Mouse (Mus musculus): ENCODE data around the gene H2-DMa. TPM values are rescaled to one million over a fixed set of nuclear protein-coding genes. Genes with fewer than 3 reads are reported as not detected.

H2-DMa gene
- polyA plus RNA-seq, 1 experiment from 2014 or later = 5.5 TPM

DNA sequence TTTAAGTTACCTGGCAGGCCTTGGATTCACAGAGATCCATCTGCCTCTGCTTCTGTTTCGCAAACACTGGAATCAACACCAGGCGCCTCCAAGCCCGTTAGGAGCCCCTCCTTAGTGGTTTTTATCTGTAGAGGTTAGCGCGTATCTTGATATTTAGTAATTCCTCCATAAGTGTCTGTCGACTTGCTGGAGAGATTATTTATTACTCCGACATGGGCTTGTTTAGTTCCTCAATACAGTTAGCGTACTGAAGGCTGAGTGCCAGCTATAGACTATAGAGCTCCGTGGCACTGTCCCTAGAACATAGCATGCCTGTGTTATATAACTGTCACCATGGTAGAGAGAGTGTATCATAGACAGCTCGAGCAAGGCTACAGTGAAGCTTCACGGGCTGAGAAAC is 31.2 kb upstream of the H2-DMa start:
- Histone ChIP-seq H3K9me3 (replicated peaks; ENCODE audit: control insufficient read depth, low read length) (no peaks in the 10 kb centered on the region), H3K4me2 (ENCODE audit: low read depth, low read length) (no peak overlapping the region), H3K9ac (ENCODE audit: low read depth, low read length) (no peak overlapping the region), H3K27ac (ENCODE audit: low read length) (no peak overlapping the region), H3K4me1 (ENCODE audit: control insufficient read depth, low read depth, low read length) (no peaks in the 10 kb centered on the region), H3K36me3 (ENCODE audit: control insufficient read depth, insufficient read depth) (no peaks in the 10 kb centered on the region), H3K27me3 (ENCODE audit: control insufficient read depth, insufficient read depth, low read depth, low read length) (no peaks in the 10 kb centered on the region), H3K4me3 (ENCODE audit: low read depth, low read length) (no peak overlapping the region)
- no peak for ATAC-seq (ENCODE audit: low read depth)
- 51% methylated on average over 11 of the region's 11 CpGs for WGBS (ENCODE audit: insufficient replicate concordance)

DNA sequence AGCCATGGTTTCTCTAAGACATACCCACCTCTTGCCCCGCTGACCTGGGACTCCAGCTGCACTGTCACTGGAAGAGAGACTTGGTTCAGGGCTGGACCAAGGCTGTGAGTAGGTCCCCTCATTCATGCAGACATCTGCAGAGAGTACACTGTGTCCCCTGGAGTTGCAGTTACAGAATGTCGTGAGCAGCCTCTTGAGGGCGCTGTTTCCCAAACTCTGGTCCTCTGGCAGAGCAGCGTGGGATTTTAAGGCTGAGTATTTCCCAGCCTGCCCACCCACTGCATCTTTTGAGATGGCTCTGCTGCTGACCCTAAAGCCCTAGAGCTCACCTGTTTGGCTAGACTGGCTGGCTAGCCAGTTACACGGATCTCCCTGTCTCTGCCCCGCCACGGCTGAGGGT is 28.4 kb upstream of the H2-DMa start:
- no peak overlapping the region for H3K4me2 ChIP-seq (ENCODE audit: low read depth, low read length)
- WGBS (ENCODE audit: insufficient replicate concordance) = 48% methylated on average over 7 of the region's 7 CpGs

DNA sequence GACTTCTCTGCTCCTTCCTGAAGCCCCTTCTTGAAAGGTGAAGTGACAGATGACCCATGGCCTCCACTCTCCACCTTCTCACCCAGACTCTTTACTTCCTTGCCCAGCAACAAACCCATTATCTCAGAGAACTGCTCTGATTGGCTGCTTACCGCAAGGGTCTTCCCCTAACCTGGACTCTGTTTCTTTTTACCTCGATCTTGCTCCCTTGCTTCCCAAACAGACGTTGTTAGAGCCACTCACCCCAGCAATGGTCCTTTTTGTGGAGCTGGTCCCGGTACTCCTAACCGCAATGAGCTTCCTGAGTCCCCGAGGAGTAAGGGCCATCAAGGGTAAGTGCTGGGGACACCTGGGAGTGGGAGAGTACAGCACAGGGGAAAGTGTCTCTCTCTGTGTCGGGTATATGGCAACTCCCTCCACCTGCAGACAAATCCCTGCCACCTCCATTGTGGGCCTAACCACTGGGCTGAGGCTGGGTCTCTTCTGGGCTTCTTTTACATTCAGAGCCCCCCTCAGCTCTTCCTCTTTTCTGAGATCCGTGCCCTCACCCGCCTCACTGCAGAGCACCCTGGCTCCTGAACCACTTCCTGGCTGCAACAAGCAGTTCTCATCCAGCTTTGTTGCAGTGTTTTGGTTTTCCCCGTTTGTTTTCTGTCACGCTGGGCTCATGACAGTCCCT is 27.0 kb upstream of the H2-DMa start, which contains the start of gene H2-Oa:
TSS of gene H2-Oa (plus strand) at position 144 of the 679 bp plus-strand sequence.
- no peaks in the 10 kb centered on the region for H3K27me3 ChIP-seq (ENCODE audit: control insufficient read depth, insufficient read depth, low read depth, low read length)
- ATAC-seq (ENCODE audit: low read depth) = no peak
- H3K9me3 ChIP-seq (replicated peaks; ENCODE audit: control insufficient read depth, low read length) = no peaks in the 10 kb centered on the region
- H3K4me3 ChIP-seq (ENCODE audit: low read depth, low read length) = no peak within 1 kb of the TSS
- H3K4me1 ChIP-seq (ENCODE audit: control insufficient read depth, low read depth, low read length) = no peaks in the 10 kb centered on the region; the same call in 1 of the 2 replicates
- 9% methylated on average over 11 of the region's 11 CpGs for WGBS (ENCODE audit: insufficient replicate concordance)
- H3K36me3 ChIP-seq (ENCODE audit: control insufficient read depth, insufficient read depth) = no peaks in the 10 kb centered on the region
- H3K9ac ChIP-seq (ENCODE audit: low read depth, low read length) = no peak within 1 kb of the TSS
- H3K27ac ChIP-seq (ENCODE audit: low read length) = no peak within 1 kb of the TSS
- H3K4me2 ChIP-seq (ENCODE audit: low read depth, low read length) = no peak within 1 kb of the TSS

More for the DNA sequence above, 28.4 kb upstream of the H2-DMa start:
- no peaks in the 10 kb centered on the region for H3K9me3 ChIP-seq (replicated peaks; ENCODE audit: control insufficient read depth, low read length)
- no peaks in the 10 kb centered on the region for H3K27me3 ChIP-seq (ENCODE audit: control insufficient read depth, insufficient read depth, low read depth, low read length)
- no peaks in the 10 kb centered on the region; the same call in 1 of the 2 replicates for H3K4me1 ChIP-seq (ENCODE audit: control insufficient read depth, low read depth, low read length)
- H3K27ac ChIP-seq (ENCODE audit: low read length) = no peak overlapping the region
- H3K36me3 ChIP-seq (ENCODE audit: control insufficient read depth, insufficient read depth) = no peaks in the 10 kb centered on the region
- H3K9ac ChIP-seq (ENCODE audit: low read depth, low read length) = no peak overlapping the region
- ATAC-seq (ENCODE audit: low read depth) = no peak
- H3K4me3 ChIP-seq (ENCODE audit: low read depth, low read length) = no peak overlapping the region

- WGBS (ENCODE audit: insufficient replicate concordance) = 37% methylated on average over 7 of the region's 7 CpGs
- no peaks in the 10 kb centered on the region for H3K36me3 ChIP-seq (ENCODE audit: control insufficient read depth, insufficient read depth)
- no peak overlapping the region for H3K4me2 ChIP-seq (ENCODE audit: low read depth, low read length)
- H3K4me3 ChIP-seq (ENCODE audit: low read depth, low read length) = no peak overlapping the region
- H3K9ac ChIP-seq (ENCODE audit: low read depth, low read length) = no peak overlapping the region
- no peak for ATAC-seq (ENCODE audit: low read depth)
- no peaks in the 10 kb centered on the region for H3K27me3 ChIP-seq (ENCODE audit: control insufficient read depth, insufficient read depth, low read depth, low read length)
- no peaks in the 10 kb centered on the region for H3K9me3 ChIP-seq (replicated peaks; ENCODE audit: control insufficient read depth, low read length)
- no peaks in the 10 kb centered on the region; the same call in 1 of the 2 replicates for H3K4me1 ChIP-seq (ENCODE audit: control insufficient read depth, low read depth, low read length)
- H3K27ac ChIP-seq (ENCODE audit: low read length) = no peak overlapping the region
These were observed 26.0 kb upstream of the H2-DMa start for GRCm38 (mm10) chr17:34093199-34093874.

GRCm38 (mm10) chr17:34094283-34095035 is 24.9 kb upstream of the H2-DMa start:
- no peaks in the 10 kb centered on the region for H3K36me3 ChIP-seq (ENCODE audit: control insufficient read depth, insufficient read depth)
- no peak for ATAC-seq (ENCODE audit: low read depth)
- no peak overlapping the region for H3K4me2 ChIP-seq (ENCODE audit: low read depth, low read length)
- no peaks in the 10 kb centered on the region for H3K27me3 ChIP-seq (ENCODE audit: control insufficient read depth, insufficient read depth, low read depth, low read length)
- H3K9me3 ChIP-seq (replicated peaks; ENCODE audit: control insufficient read depth, low read length) = no peaks in the 10 kb centered on the region
- no peak overlapping the region for H3K9ac ChIP-seq (ENCODE audit: low read depth, low read length)
- WGBS (ENCODE audit: insufficient replicate concordance) = 60% methylated on average over 27 of the region's 27 CpGs
- no peaks in the 10 kb centered on the region; the same call in 1 of the 2 replicates for H3K4me1 ChIP-seq (ENCODE audit: control insufficient read depth, low read depth, low read length)
- no peak overlapping the region for H3K4me3 ChIP-seq (ENCODE audit: low read depth, low read length)
- no peak overlapping the region for H3K27ac ChIP-seq (ENCODE audit: low read length)

DNA sequence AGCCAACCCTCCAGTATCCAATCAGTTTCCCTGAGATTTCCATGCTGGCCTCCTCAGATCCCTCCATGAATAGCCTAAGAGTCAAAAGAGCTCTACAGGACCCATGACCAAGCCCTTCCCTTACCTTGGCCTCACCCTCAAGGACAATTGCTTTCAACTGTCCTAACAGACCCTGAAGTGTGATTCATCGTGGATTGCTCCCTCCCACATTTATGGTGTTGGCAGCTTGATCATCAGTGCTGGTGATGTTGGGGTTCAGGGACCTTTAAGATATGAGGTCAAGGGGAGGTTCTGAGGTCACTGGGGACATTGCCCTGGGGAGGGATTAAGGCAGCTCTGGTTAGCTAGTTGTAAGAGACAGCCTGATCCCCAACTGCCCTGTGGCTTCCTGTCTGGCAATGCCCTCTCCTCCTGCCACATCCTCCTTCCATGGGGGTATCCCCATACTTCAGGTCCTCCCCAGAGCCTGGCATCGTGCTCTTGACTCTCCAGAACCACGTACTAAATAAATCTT is 22.8 kb upstream of the H2-DMa start:
- Histone ChIP-seq H3K4me1 (ENCODE audit: control insufficient read depth, low read depth, low read length) (peaks cover under 1% of the 10 kb centered on the region; the same call in 1 of the 2 replicates), H3K9ac (ENCODE audit: low read depth, low read length) (no peak overlapping the region), H3K9me3 (replicated peaks; ENCODE audit: control insufficient read depth, low read length) (no peaks in the 10 kb centered on the region), H3K27me3 (ENCODE audit: control insufficient read depth, insufficient read depth, low read depth, low read length) (no peaks in the 10 kb centered on the region; the same call in 1 of the 2 replicates), H3K4me2 (ENCODE audit: low read depth, low read length) (no peak overlapping the region), H3K4me3 (ENCODE audit: low read depth, low read length) (no peak overlapping the region), H3K27ac (ENCODE audit: low read length) (no peak overlapping the region), H3K36me3 (ENCODE audit: control insufficient read depth, insufficient read depth) (no peaks in the 10 kb centered on the region)
- 36% methylated on average over 3 of the region's 3 CpGs for WGBS (ENCODE audit: insufficient replicate concordance)
- no peak for ATAC-seq (ENCODE audit: low read depth)

DNA sequence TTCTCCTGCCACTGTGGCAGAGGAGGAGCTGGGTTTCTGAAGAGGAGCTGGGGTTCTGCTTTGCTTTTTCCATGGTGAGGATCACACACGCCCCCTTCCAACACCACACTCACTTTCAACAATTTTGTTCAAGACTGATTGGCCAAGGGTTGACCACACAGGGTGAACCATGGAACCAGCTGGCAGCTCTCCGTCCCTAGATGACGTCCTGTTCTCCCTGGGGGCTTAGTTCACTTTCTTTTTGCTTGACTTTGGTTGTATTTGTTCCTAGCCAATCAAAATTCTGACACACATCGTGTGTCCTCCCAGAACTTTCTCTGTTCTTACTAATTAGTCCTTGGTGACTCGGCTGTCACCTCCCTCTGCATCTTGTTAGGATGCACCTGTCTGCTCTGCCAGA is 22.1 kb upstream of the H2-DMa start:
- no peak overlapping the region for H3K4me2 ChIP-seq (ENCODE audit: low read depth, low read length)
- H3K4me1 ChIP-seq (ENCODE audit: control insufficient read depth, low read depth, low read length) = peaks cover 4% of the 10 kb centered on the region
- ATAC-seq (ENCODE audit: low read depth) = no peak
- no peak overlapping the region for H3K27ac ChIP-seq (ENCODE audit: low read length)
- no peaks in the 10 kb centered on the region for H3K9me3 ChIP-seq (replicated peaks; ENCODE audit: control insufficient read depth, low read length)
- H3K4me3 ChIP-seq (ENCODE audit: low read depth, low read length) = no peak overlapping the region
- no peak overlapping the region for H3K9ac ChIP-seq (ENCODE audit: low read depth, low read length)
- WGBS (ENCODE audit: insufficient replicate concordance) = 39% methylated on average over 5 of the region's 5 CpGs
- H3K27me3 ChIP-seq (ENCODE audit: control insufficient read depth, insufficient read depth, low read depth, low read length) = no peaks in the 10 kb centered on the region; the same call in 1 of the 2 replicates
- no peaks in the 10 kb centered on the region for H3K36me3 ChIP-seq (ENCODE audit: control insufficient read depth, insufficient read depth)

- Histone ChIP-seq H3K27ac (ENCODE audit: low read length) (no peak overlapping the region), H3K36me3 (ENCODE audit: control insufficient read depth, insufficient read depth) (no peaks in the 10 kb centered on the region), H3K27me3 (ENCODE audit: control insufficient read depth, insufficient read depth, low read depth, low read length) (no peaks in the 10 kb centered on the region; the same call in 1 of the 2 replicates), H3K9ac (ENCODE audit: low read depth, low read length) (no peak overlapping the region), H3K4me3 (ENCODE audit: low read depth, low read length) (no peak overlapping the region), H3K4me1 (ENCODE audit: control insufficient read depth, low read depth, low read length) (peaks cover 4% of the 10 kb centered on the region), H3K4me2 (ENCODE audit: low read depth, low read length) (no peak overlapping the region), H3K9me3 (replicated peaks; ENCODE audit: control insufficient read depth, low read length) (no peaks in the 10 kb centered on the region)
- no peak for ATAC-seq (ENCODE audit: low read depth)
- 30% methylated on average over 10 of the region's 10 CpGs for WGBS (ENCODE audit: insufficient replicate concordance)
These were observed 20.4 kb upstream of the H2-DMa start for GRCm38 (mm10) chr17:34098709-34099479.

Data from liver, embryonic 16.5 days (tissue).